Mouse (Mus musculus): ENCODE data around the gene Tmem19.

DNA sequence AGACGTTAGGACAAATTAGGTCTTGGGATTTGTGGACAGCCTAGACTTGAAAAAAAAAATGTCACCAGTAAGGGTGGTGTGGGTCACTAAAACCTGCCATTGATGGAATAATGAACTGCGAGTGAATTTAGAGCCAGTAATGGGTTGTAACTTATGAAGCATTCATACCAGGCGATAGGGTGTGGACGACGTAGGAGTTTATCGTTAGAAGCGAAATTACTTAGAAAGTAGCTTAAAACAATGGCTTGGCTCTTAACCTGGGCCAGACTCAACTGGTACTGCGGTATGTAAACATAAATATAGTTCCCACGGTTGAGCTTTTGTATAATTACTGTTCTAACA, 293 bp upstream of the Tmem19 start:
- no peak for TF ChIP-seq CTCF (IDR thresholded peaks at IDR 0.05; ENCODE audit: insufficient read depth, low read depth, low read length)
- TF ChIP-seq POLR2A (IDR thresholded peaks at IDR 0.05; ENCODE audit: insufficient read depth, low read depth, low read length) = no peak
